21 mouse cellular contexts compared by ENCODE assay signal in the genomic region with DNA sequence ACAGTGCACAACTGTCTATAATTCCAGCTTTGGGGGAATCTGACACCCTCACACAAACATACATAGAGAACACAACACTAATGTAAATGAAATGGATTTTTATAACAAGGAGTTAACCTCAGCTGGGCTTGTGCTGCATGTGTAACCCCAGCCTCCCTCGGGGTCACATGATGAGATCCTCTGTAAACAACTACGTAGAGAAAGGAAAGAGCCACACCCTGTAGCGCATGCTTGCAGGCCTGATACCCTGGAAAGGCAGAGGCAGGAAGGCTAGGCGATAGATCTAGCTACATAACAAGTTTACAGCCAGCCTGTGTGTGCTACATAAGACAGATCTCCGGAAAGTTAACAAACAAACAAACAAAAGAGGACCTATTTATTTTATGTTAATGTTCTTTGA. TPM values are rescaled to one million over a fixed set of nuclear protein-coding genes. Genes with fewer than 3 reads are reported as not detected.
DNase-seq lines count a peak whose midpoint lies in the region; ATAC-seq and TF ChIP-seq lines count a peak whose summit lies in the region.
"Had no signal": no experiment of that assay in that cellular context is flagged by ENCODE, and none has a peak within 500 bp of the region (broad histone marks: within the 10 kb centered on the region; RNA-seq: fewer than 3 reads in every experiment).

No protein-coding gene starts in this region.

- in situ Hi-C loops in ES-E14 (cut with MboI; ENCODE audit: low sequenced_read_pairs in 2 of 2, unreplicated experiment in 2 of 2) = no loop called here

- no peak overlapping the region for H3K4me3 ChIP-seq in heart, embryonic 12.5 days
- no peak overlapping the region for H3K4me3 ChIP-seq in ES-E14 (ENCODE audit: insufficient read depth in 1 of 2, low read depth in 1 of 2, low read length in 2 of 2, poor library complexity in 1 of 2, severe bottlenecking in 1 of 2)
- H3K4me3 ChIP-seq: erythroblast, embryonic 14.5 days; forebrain, embryonic 15.5 days; hindbrain, embryonic 12.5 days; kidney, embryonic 15.5 days; lung, embryonic 15.5 days; midbrain, embryonic 12.5 days had no signal

- ATAC-seq in heart, embryonic 12.5 days (ENCODE audit: insufficient number of reproducible peaks, low FRiP score) = peak; percentile 95
- ATAC-seq in megakaryocyte progenitor cell, adult 5-6 weeks (replicated peaks; ENCODE audit: poor library complexity) = peak; percentile 79
- ATAC-seq: forebrain, embryonic 15.5 days had no signal

- peaks cover 37% of the 10 kb centered on the region for H3K36me3 ChIP-seq in heart, embryonic 12.5 days
- H3K36me3 ChIP-seq in ES-E14 (ENCODE audit: control insufficient read depth, insufficient read depth, low read length, poor library complexity, severe bottlenecking) = peaks cover 10% of the 10 kb centered on the region; the same call in 1 of the 2 replicates

- H3K27me3 ChIP-seq in heart, embryonic 12.5 days (replicated peaks) = no peaks in the 10 kb centered on the region
- H3K27me3 ChIP-seq: forebrain, embryonic 15.5 days; hindbrain, embryonic 12.5 days; kidney, embryonic 15.5 days; lung, embryonic 15.5 days; midbrain, embryonic 12.5 days had no signal

- H3K4me2 ChIP-seq in heart, embryonic 12.5 days = no peak overlapping the region
- H3K4me2 ChIP-seq: forebrain, embryonic 15.5 days; hindbrain, embryonic 12.5 days; kidney, embryonic 15.5 days; lung, embryonic 15.5 days; midbrain, embryonic 12.5 days had no signal

- WGBS in heart, embryonic 12.5 days = 60% methylated on average over 5 of the region's 5 CpGs

- H3K9ac ChIP-seq in heart, embryonic 12.5 days = no peak overlapping the region
- no peak overlapping the region for H3K9ac ChIP-seq in ES-E14 (ENCODE audit: insufficient read depth, low read depth, low read length, poor library complexity, severe bottlenecking)
- H3K9ac ChIP-seq: forebrain, embryonic 15.5 days; hindbrain, embryonic 12.5 days; kidney, embryonic 15.5 days; lung, embryonic 15.5 days; midbrain, embryonic 12.5 days had no signal

- no peaks in the 10 kb centered on the region for H3K9me3 ChIP-seq in heart, embryonic 12.5 days (replicated peaks)
- no peaks in the 10 kb centered on the region for H3K9me3 ChIP-seq in ES-E14 (ENCODE audit: control insufficient read depth, insufficient read depth, low read depth, low read length)
- H3K9me3 ChIP-seq: forebrain, embryonic 15.5 days; hindbrain, embryonic 12.5 days; kidney, embryonic 15.5 days; lung, embryonic 15.5 days; midbrain, embryonic 12.5 days had no signal

- H3K27ac ChIP-seq in heart, embryonic 12.5 days (ENCODE audit: poor library complexity, severe bottlenecking) = no peak overlapping the region
- H3K27ac ChIP-seq in ES-E14 (ENCODE audit: insufficient read depth, low read depth, low read length, poor library complexity, severe bottlenecking) = no peak overlapping the region
- H3K27ac ChIP-seq: forebrain, embryonic 15.5 days; hindbrain, embryonic 12.5 days; kidney, embryonic 15.5 days; lung, embryonic 15.5 days; midbrain, embryonic 12.5 days had no signal

- intact Hi-C loops in heart, postnatal 36 days (cut with DNase I) = loop anchor here (2.0 kb wide), 1 partner anchor 683 kb away; no protein-coding TSS in a partner anchor

- no peak for DNase-seq in heart, postnatal 36 days
- peak; percentile 19 for DNase-seq in ES-E14 (ENCODE audit: low read depth, low spot score)
- DNase-seq in c-Kit-positive CD71-positive TER-119-positive erythroid progenitor cells, embryonic 14.5 days (ENCODE audit: low spot score) = peak; percentile 18
- DNase-seq in cerebellum, postnatal 25 days = no peak
- DNase-seq in frontal cortex, postnatal 25 days (ENCODE audit: low spot score in 2 of 2) = no peak
- DNase-seq: adrenal gland, adult 8-10 months; cerebellum, adult 18-20 months; gastrocnemius, postnatal 10 days had no signal

- H3K4me1 ChIP-seq in heart, embryonic 12.5 days (replicated peaks) = peaks cover 6% of the 10 kb centered on the region; the same call in 1 of the 2 replicates
- no peaks in the 10 kb centered on the region for H3K4me1 ChIP-seq in ES-E14 (ENCODE audit: control insufficient read depth in 2 of 2, insufficient read depth in 2 of 2, low read length in 2 of 2, poor library complexity in 1 of 2)
- H3K4me1 ChIP-seq: hindbrain, embryonic 12.5 days; midbrain, embryonic 12.5 days had no signal

TF ChIP-seq in ES-E14, 5 proteins besides CTCF, POLR2A, EP300 and RAD21:
- TF ChIP-seq CHD2 (IDR thresholded peaks at IDR 0.05; ENCODE audit: low read depth, low read length) (no peak), ZNF384 (IDR thresholded peaks at IDR 0.05; ENCODE audit: low read depth, low read length) (no peak), ZC3H11A (IDR thresholded peaks at IDR 0.05; ENCODE audit: borderline replicate concordance, low read depth, low read length) (no peak), HCFC1 (IDR thresholded peaks at IDR 0.05; ENCODE audit: borderline replicate concordance, insufficient read depth, low read length) (no peak), MAFK (IDR thresholded peaks at IDR 0.05; ENCODE audit: insufficient read depth, low read depth, low read length) (no peak)

RNA-seq across cellular contexts. Expression of a gene that starts 5.2 kb away (rescaled TPM):
- polyA plus RNA-seq in heart, embryonic 12.5 days (2016; fragmentation: Nextera tagmentation; extraction: Ambion mirVana) = 9.5 and 10.7 TPM in 2 replicates
- 1 to 10 TPM; 6.6 to 7.2 TPM for total RNA-seq in heart, postnatal 36 days (2021)
- 143 and 146 TPM in 2 replicates for total RNA-seq in ES-E14 (2012; rRNA removed)
- total RNA-seq in megakaryocyte progenitor cell, adult 5-6 weeks (2015) = 40.5 and 72.6 TPM in 2 replicates
- total RNA-seq in megakaryocyte progenitor cell, adult 5-6 weeks (2017) = 29.2 and 62.6 TPM in 2 replicates

RNA-seq across cellular contexts. Expression of a gene that starts 36.4 kb away (rescaled TPM):
- 31.5 and 39.5 TPM in 2 replicates for polyA plus RNA-seq in heart, embryonic 12.5 days (2016; fragmentation: Nextera tagmentation; extraction: Ambion mirVana)
- 1 to 10 TPM; 7.3 to 8.6 TPM for total RNA-seq in heart, postnatal 36 days (2021)
- total RNA-seq in ES-E14 (2012; rRNA removed) = 30.7 and 39.0 TPM in 2 replicates
- total RNA-seq in megakaryocyte progenitor cell, adult 5-6 weeks (2015) = 39.1 and 46.3 TPM in 2 replicates
- total RNA-seq in megakaryocyte progenitor cell, adult 5-6 weeks (2017) = 44.9 and 53.8 TPM in 2 replicates

RNA-seq across cellular contexts. Expression of a gene that starts 49.1 kb away (rescaled TPM):
- not detected in 2 replicates for polyA plus RNA-seq in heart, embryonic 12.5 days (2016; fragmentation: Nextera tagmentation; extraction: Ambion mirVana)
- total RNA-seq in heart, postnatal 36 days (2021) = not detected
- 0.09 TPM in 1 of 2 replicates, not detected in the other for total RNA-seq in ES-E14 (2012; rRNA removed)
- not detected in 2 replicates for total RNA-seq in megakaryocyte progenitor cell, adult 5-6 weeks (2015)
- total RNA-seq in megakaryocyte progenitor cell, adult 5-6 weeks (2017) = 0.12 TPM in 1 of 2 replicates, not detected in the other
- total RNA-seq: adrenal gland, adult 8-10 months; gastrocnemius, postnatal 10 days; left cerebral cortex, adult 18-20 months had no signal
- polyA plus RNA-seq: brain, embryonic 14.5 days; erythroblast, embryonic 14.5 days; forebrain, embryonic 15.5 days; heart, embryonic 14.5 days; hindbrain, embryonic 12.5 days; kidney, embryonic 15.5 days; limb, embryonic 11.5 days; lung, embryonic 15.5 days; midbrain, embryonic 12.5 days; urinary bladder, adult 2 months had no signal

Comparison
In these comparisons a context has a peak if more than half of its experiments do, and no peak if none do; other contexts are left out.
1. DNase-seq: peak in ES-E14 (single experiment) and c-Kit-positive CD71-positive TER-119-positive erythroid progenitor cells, embryonic 14.5 days (single experiment); none in heart, postnatal 36 days (0 of 2), cerebellum, postnatal 25 days (0 of 2) and frontal cortex, postnatal 25 days (0 of 2).